Mouse (Mus musculus) macrophage (primary cell): Measurements from ENCODE around the gene Acad11. TPM values are rescaled to one million over a fixed set of nuclear protein-coding genes. Genes with fewer than 3 reads are reported as not detected.

ENCODE experiments used
- H3K27ac ChIP-seq: fragments of 350-480 bp; formaldehyde crosslinking; 2 replicates; pipeline ENCODE4 v1.9.0; 2021
- H3K36me3 ChIP-seq: fragments of 350-480 bp; formaldehyde crosslinking; 2 replicates; pipeline ENCODE4 v1.9.0; 2021; ENCODE audit errors: inconsistent target
- H3K4me3 ChIP-seq: fragments of 350-480 bp; formaldehyde crosslinking; 2 replicates; pipeline ENCODE4 v1.9.0; 2021; ENCODE audit errors: inconsistent target
- H3K79me2 ChIP-seq: fragments of 350-480 bp; formaldehyde crosslinking; 2 replicates; pipeline ENCODE4 v1.9.0; 2021; ENCODE audit errors: inconsistent target
- WGBS: methylation state at CpG from one replicate; pipeline ENCODE4 v1.1.7; 2026; ENCODE audit warnings: inconsistent platforms; ENCODE audit not compliant: missing documents; 5-methylcytosine and 5-hydroxymethylcytosine counted together
- polyA plus RNA-seq: library from polyadenylated mRNA; stranded (reverse); fragments of 250-400 nt; gene quantifications from 3 replicates; pipeline ENCODE4 v1.2.4, GENCODE M21; 2018; ENCODE audit warnings: inconsistent platforms

Gene Acad11
- polyA plus RNA-seq, 1 experiment from 2014 or later = 8.7 TPM

GRCm38 (mm10) chr9:104101458-104101857 is 38.3 kb downstream of the Acad11 start:
- Histone ChIP-seq H3K36me3 (no peaks in the 10 kb centered on the region), H3K79me2 (no peaks in the 10 kb centered on the region), H3K27ac (no peak overlapping the region), H3K4me3 (no peak overlapping the region)
- WGBS = 83% methylated on average over 3 of the region's 3 CpGs

- 98% methylated on average over 6 of the region's 6 CpGs for WGBS
- H3K79me2 ChIP-seq = no peaks in the 10 kb centered on the region
These were observed 39.1 kb downstream of the Acad11 start for GRCm38 (mm10) chr9:104102301-104102700.

DNA sequence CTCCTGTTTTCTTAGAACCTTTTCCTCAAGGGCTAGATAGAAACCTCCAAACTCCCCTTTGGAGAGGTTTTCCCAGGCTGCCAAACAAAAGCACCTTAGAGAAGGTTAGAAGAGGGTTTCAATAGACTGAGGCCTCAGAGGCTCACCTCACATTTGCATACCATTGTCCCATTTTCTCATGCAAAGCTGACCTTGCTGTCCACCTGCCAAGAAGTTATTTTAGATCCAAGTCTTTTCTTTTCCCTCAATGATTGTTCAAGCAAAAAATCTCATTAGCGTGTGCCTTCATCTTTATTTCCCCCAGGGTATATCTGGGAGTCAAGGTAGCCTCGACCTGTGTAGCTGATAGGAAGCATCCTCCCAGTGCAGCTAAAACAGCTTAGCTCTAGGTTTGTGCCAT is 39.7 kb downstream of the Acad11 start:
- H3K4me3 ChIP-seq = no peak overlapping the region
- no peaks in the 10 kb centered on the region for H3K36me3 ChIP-seq
- H3K27ac ChIP-seq = no peak overlapping the region
- WGBS = 94% methylated on average over 2 of the region's 2 CpGs
- H3K79me2 ChIP-seq = no peaks in the 10 kb centered on the region

More at GRCm38 (mm10) chr9:104102301-104102700, 39.1 kb downstream of the Acad11 start:
- H3K4me3 ChIP-seq = no peak overlapping the region
- no peak overlapping the region for H3K27ac ChIP-seq
- no peaks in the 10 kb centered on the region for H3K36me3 ChIP-seq

GRCm38 (mm10) chr9:104104986-104105385 is 41.8 kb downstream of the Acad11 start:
- Histone ChIP-seq H3K36me3 (no peaks in the 10 kb centered on the region), H3K4me3 (no peak overlapping the region), H3K27ac (no peak overlapping the region), H3K79me2 (no peaks in the 10 kb centered on the region)
- WGBS = 96% methylated on average over 2 of the region's 2 CpGs

DNA sequence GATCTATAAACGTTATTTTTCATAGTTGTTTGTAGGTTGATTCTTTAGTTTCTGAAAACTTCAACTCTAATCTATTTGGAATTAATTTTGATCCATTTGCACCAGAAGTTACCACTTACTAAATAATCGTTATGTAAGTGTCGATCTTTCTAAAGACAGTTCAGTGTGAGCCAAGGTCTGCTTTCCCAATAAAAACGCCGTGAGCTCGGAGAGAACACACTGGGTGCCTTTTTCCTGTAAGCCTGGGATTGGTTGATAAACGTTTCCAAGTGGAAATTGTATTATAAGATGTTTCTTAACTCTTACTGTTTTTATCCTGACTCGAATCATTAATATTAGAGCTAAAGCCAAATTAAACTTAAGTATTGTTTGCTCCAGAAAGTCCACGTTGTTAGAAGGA is 43.8 kb downstream of the Acad11 start:
- no peaks in the 10 kb centered on the region for H3K79me2 ChIP-seq
- no peak overlapping the region for H3K4me3 ChIP-seq
- H3K27ac ChIP-seq = no peak overlapping the region
- 88% methylated on average over 9 of the region's 9 CpGs for WGBS
- no peaks in the 10 kb centered on the region for H3K36me3 ChIP-seq

DNA sequence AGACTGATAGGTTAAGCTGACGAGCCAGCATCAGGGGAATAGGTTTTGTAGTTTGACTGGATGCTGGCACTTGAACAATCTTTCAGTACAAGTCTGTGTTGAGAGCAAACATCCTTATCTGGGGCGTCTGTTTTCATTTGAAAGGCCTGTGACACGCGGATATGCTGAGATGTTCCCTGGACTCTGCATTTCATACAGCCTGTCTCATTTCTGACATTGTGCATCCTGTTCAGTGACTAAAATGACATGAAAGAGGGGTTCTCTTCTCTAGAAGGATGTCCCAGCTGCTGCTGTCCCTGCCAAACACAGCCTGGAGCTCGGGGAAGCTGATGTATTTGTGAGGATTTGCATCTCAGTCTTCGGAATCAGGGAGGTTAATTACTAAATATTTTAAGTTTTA is 44.3 kb downstream of the Acad11 start:
- H3K36me3 ChIP-seq = no peaks in the 10 kb centered on the region
- no peaks in the 10 kb centered on the region for H3K79me2 ChIP-seq
- no peak overlapping the region for H3K4me3 ChIP-seq
- 93% methylated on average over 6 of the region's 6 CpGs for WGBS
- H3K27ac ChIP-seq = no peak overlapping the region

- no peaks in the 10 kb centered on the region for H3K79me2 ChIP-seq
- H3K27ac ChIP-seq = no peak overlapping the region
- 100% methylated on average over 2 of the region's 2 CpGs for WGBS
- H3K36me3 ChIP-seq = no peaks in the 10 kb centered on the region
- H3K4me3 ChIP-seq = no peak overlapping the region
These were observed 45.5 kb downstream of the Acad11 start for GRCm38 (mm10) chr9:104108571-104109143.

DNA sequence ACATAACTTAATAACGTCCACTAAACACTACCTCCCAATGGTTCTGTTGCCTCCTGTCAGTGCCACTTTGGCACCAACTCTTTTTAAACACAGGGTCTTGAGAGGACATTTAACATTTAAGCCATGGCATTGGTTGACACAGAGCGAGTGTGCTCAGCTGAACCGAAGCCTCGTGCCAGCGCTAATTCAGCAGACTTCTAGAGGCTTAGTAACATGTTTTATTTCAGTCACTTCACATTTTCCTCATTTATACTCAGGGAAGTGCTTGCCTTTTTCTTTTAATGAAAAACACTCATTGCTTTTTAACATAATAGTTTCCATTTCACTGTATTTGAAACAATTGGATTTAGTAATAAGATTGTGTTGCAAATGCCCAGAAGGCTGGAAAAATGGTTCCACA is 46.0 kb downstream of the Acad11 start:
- WGBS = 99% methylated on average over 5 of the region's 5 CpGs
- Histone ChIP-seq H3K79me2 (no peaks in the 10 kb centered on the region), H3K4me3 (no peak overlapping the region)

DNA sequence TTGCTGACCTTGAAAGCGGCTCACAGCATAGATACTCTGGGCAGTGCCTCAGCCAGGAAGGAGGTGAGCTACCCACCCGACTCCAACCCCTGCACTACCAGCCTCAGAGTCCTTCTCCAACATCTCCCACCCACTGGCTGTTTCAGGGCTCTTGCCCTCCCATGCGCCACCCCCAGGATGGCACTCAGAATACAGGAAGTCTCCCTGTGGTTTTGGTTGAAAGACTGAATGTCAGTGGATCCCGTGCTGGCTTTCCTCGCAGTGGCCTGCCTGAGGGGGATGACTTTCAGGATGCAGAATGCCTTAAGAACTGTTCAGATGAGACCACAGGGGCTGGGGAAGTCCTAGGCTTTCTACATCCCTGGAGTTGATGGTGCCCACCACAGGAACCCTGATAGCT is 59.9 kb downstream of the Acad11 start:
- no peaks in the 10 kb centered on the region for H3K79me2 ChIP-seq
- WGBS = 58% methylated on average over 5 of the region's 5 CpGs
- H3K36me3 ChIP-seq = no peaks in the 10 kb centered on the region
- H3K27ac ChIP-seq = no peak overlapping the region
- H3K4me3 ChIP-seq = no peak overlapping the region

More for the DNA sequence above, 46.0 kb downstream of the Acad11 start:
- no peaks in the 10 kb centered on the region for H3K36me3 ChIP-seq
- H3K27ac ChIP-seq = no peak overlapping the region

GRCm38 (mm10) chr9:104123622-104124021 is 60.4 kb downstream of the Acad11 start:
- Histone ChIP-seq H3K36me3 (no peaks in the 10 kb centered on the region), H3K27ac (no peak overlapping the region)

GRCm38 (mm10) chr9:104126833-104127232 is 63.7 kb downstream of the Acad11 start, which contains the start of gene Ackr4:
Gene Ackr4 (minus strand): TSS chr9:104126933.
- Histone ChIP-seq H3K79me2 (no peaks in the 10 kb centered on the region), H3K4me3 (no peak within 1 kb of the TSS), H3K36me3 (no peaks in the 10 kb centered on the region), H3K27ac (no peak within 1 kb of the TSS)
- WGBS = 91% methylated on average over 3 of the region's 3 CpGs

More at GRCm38 (mm10) chr9:104123622-104124021, 60.4 kb downstream of the Acad11 start:
- Histone ChIP-seq H3K79me2 (no peaks in the 10 kb centered on the region), H3K4me3 (no peak overlapping the region)
- 84% methylated on average over 5 of the region's 5 CpGs for WGBS

- H3K36me3 ChIP-seq = no peaks in the 10 kb centered on the region
- no peak overlapping the region for H3K27ac ChIP-seq
- H3K79me2 ChIP-seq = no peaks in the 10 kb centered on the region
- WGBS = 93% methylated on average over 2 of the region's 2 CpGs
- H3K4me3 ChIP-seq = no peak overlapping the region
These were observed 64.9 kb downstream of the Acad11 start for GRCm38 (mm10) chr9:104128110-104128509.

GRCm38 (mm10) chr9:104130141-104130755 is 67.1 kb downstream of the Acad11 start:
- H3K79me2 ChIP-seq = no peaks in the 10 kb centered on the region
- H3K36me3 ChIP-seq = no peaks in the 10 kb centered on the region
- H3K4me3 ChIP-seq = no peak overlapping the region
- no peak overlapping the region for H3K27ac ChIP-seq
- 96% methylated on average over 9 of the region's 9 CpGs for WGBS

DNA sequence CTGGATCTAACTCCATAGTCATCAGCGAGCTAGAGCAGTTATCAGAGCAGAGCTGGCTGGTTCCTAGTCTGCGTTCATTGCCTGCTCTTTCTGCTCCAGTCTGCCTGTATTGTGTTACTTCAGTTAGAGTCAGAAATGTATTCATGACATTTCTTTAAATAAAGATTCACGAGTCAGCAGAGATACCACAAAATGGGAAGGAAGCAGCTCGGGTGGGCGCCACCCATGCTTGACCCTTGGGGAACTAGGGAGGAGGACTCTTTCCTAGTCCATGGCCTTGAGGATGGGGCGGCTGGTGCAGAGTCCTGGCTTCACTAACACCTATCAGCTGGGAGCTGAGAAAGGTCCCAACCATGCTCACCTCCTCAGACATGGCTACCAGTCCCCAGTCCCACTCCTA is 77.2 kb downstream of the Acad11 start:
- Histone ChIP-seq H3K36me3 (no peaks in the 10 kb centered on the region), H3K4me3 (no peak overlapping the region), H3K27ac (peak overlapping the region; percentile 49), H3K79me2 (no peaks in the 10 kb centered on the region)
- WGBS = 45% methylated on average over 6 of the region's 6 CpGs

DNA sequence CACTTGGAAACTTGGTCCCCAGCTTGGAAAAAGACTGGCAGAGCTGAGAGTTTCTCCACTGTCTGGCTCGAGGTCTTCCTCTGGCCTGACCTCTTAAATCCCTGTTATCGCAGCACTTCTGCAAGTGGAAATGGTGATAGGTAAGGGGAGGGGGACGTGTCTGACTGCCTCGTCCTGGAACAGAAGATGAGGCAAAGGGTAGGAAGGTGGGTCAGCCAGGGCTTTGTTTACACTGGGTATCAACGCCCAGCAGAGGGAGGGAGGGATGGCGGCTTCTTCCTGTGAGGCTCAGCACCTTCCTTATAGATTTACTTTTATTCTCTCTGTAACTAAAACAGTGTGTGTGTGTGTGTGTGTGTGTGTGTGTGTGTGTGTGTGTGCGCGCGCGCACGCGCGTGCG is 79.6 kb downstream of the Acad11 start:
- no peak overlapping the region for H3K4me3 ChIP-seq
- H3K36me3 ChIP-seq = no peaks in the 10 kb centered on the region
- no peaks in the 10 kb centered on the region for H3K79me2 ChIP-seq
- H3K27ac ChIP-seq = no peak overlapping the region
- WGBS = 83% methylated on average over 13 of the region's 14 CpGs
